Mouse (Mus musculus): Measurements from ENCODE around the gene Elfn1.

The Elfn1 gene

GRCm38 (mm10) chr5:139907714-139908242 lies at the start of gene Elfn1:
Gene Elfn1 (plus strand): TSS chr5:139907943.
- in situ Hi-C loops (cut with MboI, MseI): no loop called here

- in situ Hi-C loops (cut with MboI, MseI): no loop called here
These were observed 47.2 kb upstream of the Elfn1 start for GRCm38 (mm10) chr5:139860328-139861104.

- in situ Hi-C loops (cut with MboI, MseI): no loop called here
These were observed 45.0 kb upstream of the Elfn1 start for GRCm38 (mm10) chr5:139862759-139863158.

GRCm38 (mm10) chr5:139870886-139871285 lies 36.9 kb upstream of the Elfn1 start:
- in situ Hi-C loops (cut with MboI, MseI): no loop called here

- in situ Hi-C loops (cut with MboI, MseI): no loop called here
These were observed 36.2 kb upstream of the Elfn1 start for GRCm38 (mm10) chr5:139871526-139871925.

GRCm38 (mm10) chr5:139877563-139877962 lies 30.2 kb upstream of the Elfn1 start:
- in situ Hi-C loops (cut with MboI, MseI): no loop called here

- in situ Hi-C loops (cut with MboI, MseI): no loop called here
These were observed 28.0 kb upstream of the Elfn1 start for GRCm38 (mm10) chr5:139879694-139880093.

GRCm38 (mm10) chr5:139881161-139881560 lies 26.6 kb upstream of the Elfn1 start:
- in situ Hi-C loops (cut with MboI, MseI): no loop called here

- in situ Hi-C loops (cut with MboI, MseI): no loop called here
These were observed 19.1 kb upstream of the Elfn1 start for GRCm38 (mm10) chr5:139888624-139889023.

GRCm38 (mm10) chr5:139889370-139889769 lies 18.4 kb upstream of the Elfn1 start:
- in situ Hi-C loops (cut with MboI, MseI): no loop called here

- in situ Hi-C loops (cut with MboI, MseI): no loop called here
These were observed 15.3 kb upstream of the Elfn1 start for GRCm38 (mm10) chr5:139892326-139892994.

GRCm38 (mm10) chr5:139892995-139893345 lies 14.8 kb upstream of the Elfn1 start:
- in situ Hi-C loops (cut with MboI, MseI): no loop called here

- in situ Hi-C loops (cut with MboI, MseI): no loop called here
These were observed 13.7 kb upstream of the Elfn1 start for GRCm38 (mm10) chr5:139894025-139894508.

- in situ Hi-C loops (cut with MboI, MseI): no loop called here
These were observed 8.7 kb upstream of the Elfn1 start for GRCm38 (mm10) chr5:139899044-139899443.

- in situ Hi-C loops (cut with MboI, MseI): no loop called here
These were observed 2.6 kb upstream of the Elfn1 start for GRCm38 (mm10) chr5:139905121-139905520.

GRCm38 (mm10) chr5:139906507-139906906 lies 1.2 kb upstream of the Elfn1 start:
- in situ Hi-C loops (cut with MboI, MseI): no loop called here

GRCm38 (mm10) chr5:139907241-139907640 lies 502 bp upstream of the Elfn1 start:
- in situ Hi-C loops (cut with MboI, MseI): no loop called here

- in situ Hi-C loops (cut with MboI, MseI): no loop called here
These were observed 584 bp downstream of the Elfn1 start for GRCm38 (mm10) chr5:139908243-139908810.

GRCm38 (mm10) chr5:139908811-139909627 lies 1.3 kb downstream of the Elfn1 start:
- in situ Hi-C loops (cut with MboI, MseI): no loop called here

GRCm38 (mm10) chr5:139909710-139910550 lies 2.2 kb downstream of the Elfn1 start:
- in situ Hi-C loops (cut with MboI, MseI): no loop called here

Measured in regulatory T cell (primary cell).